Mouse (Mus musculus): Measurements from ENCODE around the gene Rprd2.

GRCm38 (mm10) chr3:95794299-95794698 is 24.4 kb downstream of the Rprd2 start:
- TF ChIP-seq CTCF (IDR thresholded peaks at IDR 0.05; ENCODE audit: borderline replicate concordance, control insufficient read depth, extremely low read depth, insufficient read depth, low read length, poor library complexity): no peak
- no peak for TF ChIP-seq POLR2A (IDR thresholded peaks at IDR 0.05; ENCODE audit: control insufficient read depth, extremely low read depth, insufficient read depth, low read length, poor library complexity)

Data from thymus, adult 2 months (tissue).